19 mouse cellular contexts compared by ENCODE assay signal in the genomic region with DNA sequence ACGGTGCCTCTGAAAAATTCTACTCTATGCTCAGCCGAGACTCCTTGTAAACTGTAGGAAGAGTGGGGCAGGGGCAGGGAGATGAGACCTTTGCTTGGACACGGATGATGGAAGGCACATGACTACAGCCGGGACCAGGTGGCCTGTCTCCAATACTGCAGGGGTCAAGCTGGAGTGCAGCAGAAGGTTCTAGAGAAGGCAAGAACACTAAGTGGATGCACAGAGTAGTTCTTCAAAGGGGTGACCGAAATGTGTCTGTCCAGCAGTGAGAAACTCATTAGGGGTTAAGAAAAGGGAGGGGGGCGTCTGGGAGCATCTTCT.
A peak's percentile ranks its signal among the peaks of the same experiment; 100 is the strongest.
DNase-seq lines count a peak whose midpoint lies in the region; ATAC-seq lines count a peak whose summit lies in the region.
"Had no signal": no experiment of that assay in that cellular context is flagged by ENCODE, and none has a peak within 500 bp of the region (broad histone marks: within the 10 kb centered on the region; RNA-seq: fewer than 3 reads in every experiment).

No protein-coding gene starts in this region.

- no peak overlapping the region for H3K27ac ChIP-seq in heart, embryonic 12.5 days (ENCODE audit: poor library complexity, severe bottlenecking)
- H3K27ac ChIP-seq in kidney, embryonic 15.5 days, result no peak overlapping the region
- H3K27ac ChIP-seq: embryonic facial prominence, embryonic 13.5 days; forebrain, embryonic 13.5 days; hindbrain, embryonic 13.5 days had no signal

- no peaks in the 10 kb centered on the region for H3K27me3 ChIP-seq in heart, embryonic 12.5 days (replicated peaks)
- no peaks in the 10 kb centered on the region for H3K27me3 ChIP-seq in kidney, embryonic 15.5 days
- H3K27me3 ChIP-seq: CH12.LX; embryonic facial prominence, embryonic 13.5 days; forebrain, embryonic 13.5 days; hindbrain, embryonic 13.5 days; Patski had no signal

- WGBS in heart, embryonic 12.5 days, result 71% methylated on average over 6 of the region's 6 CpGs
- WGBS in kidney, embryonic 15.5 days, result 52% methylated on average over 6 of the region's 6 CpGs

- H3K4me3 ChIP-seq in heart, embryonic 12.5 days, result no peak overlapping the region
- no peak overlapping the region for H3K4me3 ChIP-seq in kidney, embryonic 15.5 days (replicated peaks)
- H3K4me3 ChIP-seq: embryonic facial prominence, embryonic 13.5 days; forebrain, embryonic 13.5 days; hindbrain, embryonic 13.5 days had no signal

- H3K9ac ChIP-seq in heart, embryonic 12.5 days, result no peak overlapping the region
- no peak overlapping the region for H3K9ac ChIP-seq in kidney, embryonic 15.5 days
- H3K9ac ChIP-seq: embryonic facial prominence, embryonic 13.5 days; forebrain, embryonic 13.5 days; forebrain, postnatal 0 days; hindbrain, embryonic 13.5 days had no signal

- H3K36me3 ChIP-seq in heart, embryonic 12.5 days, result no peaks in the 10 kb centered on the region
- H3K36me3 ChIP-seq in kidney, embryonic 15.5 days, result no peaks in the 10 kb centered on the region
- H3K36me3 ChIP-seq: embryonic facial prominence, embryonic 13.5 days; hindbrain, embryonic 13.5 days had no signal

- no peak for ATAC-seq in heart, embryonic 12.5 days (ENCODE audit: insufficient number of reproducible peaks, low FRiP score)
- ATAC-seq in kidney, embryonic 15.5 days (replicated peaks; ENCODE audit: low FRiP score), result no peak
- ATAC-seq: activated CD4-positive, CD25-positive, alpha-beta regulatory T cell, adult 4 months; forebrain, embryonic 13.5 days; forebrain, postnatal 0 days; inflammation-experienced regulatory T-cells, adult 6 months; Patski had no signal

- peak; percentile 86 for DNase-seq in heart, adult 11 months
- peak; percentile 40 for DNase-seq in kidney, adult 18-20 months
- DNase-seq in kidney, postnatal 10 days, result peak; percentile 23
- peak; percentile 58 to 72 for DNase-seq in kidney, postnatal 36 days
- DNase-seq in urinary bladder, adult 2 months (ENCODE audit: low spot score), result no peak
- DNase-seq: adrenal gland, postnatal 25 days; forebrain, postnatal 0 days; gastrocnemius, postnatal 25 days; heart, postnatal 10 days; heart, postnatal 4 days had no signal

- H3K4me2 ChIP-seq in heart, embryonic 12.5 days, result no peak overlapping the region
- no peak overlapping the region for H3K4me2 ChIP-seq in kidney, embryonic 15.5 days
- H3K4me2 ChIP-seq: embryonic facial prominence, embryonic 13.5 days; forebrain, embryonic 13.5 days; hindbrain, embryonic 13.5 days had no signal

- H3K4me1 ChIP-seq in heart, embryonic 12.5 days (replicated peaks), result peaks cover 13% of the 10 kb centered on the region; the same call in 1 of the 2 replicates
- H3K4me1 ChIP-seq in kidney, embryonic 15.5 days, result peaks cover 9% of the 10 kb centered on the region; the same call in 1 of the 2 replicates
- H3K4me1 ChIP-seq: embryonic facial prominence, embryonic 13.5 days; forebrain, embryonic 13.5 days had no signal

- H3K9me3 ChIP-seq in heart, embryonic 12.5 days (replicated peaks), result no peaks in the 10 kb centered on the region
- H3K9me3 ChIP-seq in kidney, embryonic 15.5 days (replicated peaks), result no peaks in the 10 kb centered on the region
